Mouse (Mus musculus): Measurements from ENCODE around the gene Caly.

Caly gene

GRCm38 (mm10) chr7:140036281-140037170 lies 45.8 kb downstream of the Caly start, which contains the start of the genes Zfp511 and Tubgcp2:
Zfp511 (plus strand) TSS chr7:140036391.
Tubgcp2 (minus strand) TSS chr7:140036669.
- DNase-seq (ENCODE audit: low spot score): peak; percentile 89

- no peak for DNase-seq (ENCODE audit: low spot score)
These were observed 46.9 kb downstream of the Caly start for GRCm38 (mm10) chr7:140035456-140035855.

- DNase-seq (ENCODE audit: low spot score): no peak
These were observed 49.0 kb downstream of the Caly start for GRCm38 (mm10) chr7:140033386-140033785.

GRCm38 (mm10) chr7:140032366-140032765 lies 50.0 kb downstream of the Caly start:
- DNase-seq (ENCODE audit: low spot score): no peak

GRCm38 (mm10) chr7:140031771-140032170 lies 50.6 kb downstream of the Caly start:
- DNase-seq (ENCODE audit: low spot score): no peak

Measured in spleen, adult 12 weeks (tissue).